Mouse (Mus musculus): ENCODE data around the gene Gm20425. TPM values are rescaled to one million over a fixed set of nuclear protein-coding genes. Genes with fewer than 3 reads are reported as not detected.
A peak's percentile ranks its signal among the peaks of the same experiment; 100 is the strongest.

Gene Gm20425
- polyA plus RNA-seq, 1 experiment, result 0.08 TPM

DNA sequence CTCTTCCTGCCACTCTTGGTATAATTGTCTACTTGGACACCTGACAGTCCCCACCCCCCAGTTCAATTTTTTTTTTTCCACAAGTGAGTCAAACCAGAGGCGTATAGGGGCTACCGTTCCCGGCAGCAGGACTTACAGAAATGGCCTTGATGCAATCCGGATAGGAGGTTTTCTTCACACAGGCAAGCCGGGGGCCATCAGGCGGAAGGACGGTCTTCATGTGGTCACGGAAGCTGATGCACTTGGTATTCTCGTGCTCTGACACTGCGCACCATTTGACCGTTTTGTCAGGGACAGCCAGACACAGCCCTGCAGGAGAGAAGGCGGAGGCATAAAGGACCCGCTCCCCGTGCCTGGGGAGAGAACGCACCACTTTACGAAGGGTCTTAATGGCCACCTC, 2.3 kb downstream of the Gm20425 start:
- TF ChIP-seq POLR2A (IDR thresholded peaks at IDR 0.05; ENCODE audit: borderline replicate concordance, extremely low read depth, low read depth, low read length) (no peak), CTCF (IDR thresholded peaks at IDR 0.05; ENCODE audit: insufficient read depth, low read length) (no peak)
- 94% methylated on average over 16 of the region's 16 CpGs for WGBS
- no peak overlapping the region for H3K4me3 ChIP-seq (replicated peaks; ENCODE audit: extremely low read depth, low read depth, low read length)
- H3K4me1 ChIP-seq (ENCODE audit: control insufficient read depth, insufficient read depth, low read length), result peaks cover 3% of the 10 kb centered on the region; the same call in 1 of the 2 replicates
- DNase-seq, result no peak

DNA sequence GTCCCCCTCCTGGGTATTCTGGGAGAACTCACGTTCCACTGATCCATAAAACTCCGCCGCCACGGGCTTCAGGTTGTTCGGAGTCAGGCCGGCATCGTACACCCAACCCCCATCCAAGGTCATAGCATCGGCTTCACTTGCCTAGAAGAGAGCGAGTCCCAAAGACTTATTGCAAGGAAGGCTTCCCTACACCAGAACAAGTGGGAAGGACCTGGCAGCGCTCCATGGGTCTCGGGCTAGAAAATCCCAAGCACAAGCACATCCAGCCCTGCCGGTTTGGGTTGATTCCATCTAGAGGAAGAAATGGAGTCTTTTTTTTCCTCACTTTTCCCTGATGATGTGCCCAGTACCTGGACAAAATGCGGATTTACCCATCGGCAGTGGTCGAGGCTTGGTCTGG, 3.3 kb downstream of the Gm20425 start:
- WGBS, result 84% methylated on average over 15 of the region's 15 CpGs
- Histone ChIP-seq H3K4me3 (replicated peaks; ENCODE audit: extremely low read depth, low read depth, low read length) (no peak overlapping the region), H3K4me1 (ENCODE audit: control insufficient read depth, insufficient read depth, low read length) (peaks cover 3% of the 10 kb centered on the region; the same call in 1 of the 2 replicates)
- no peak for TF ChIP-seq CTCF (IDR thresholded peaks at IDR 0.05; ENCODE audit: insufficient read depth, low read length)
- no peak for TF ChIP-seq POLR2A (IDR thresholded peaks at IDR 0.05; ENCODE audit: borderline replicate concordance, extremely low read depth, low read depth, low read length)
- DNase-seq, result no peak

DNA sequence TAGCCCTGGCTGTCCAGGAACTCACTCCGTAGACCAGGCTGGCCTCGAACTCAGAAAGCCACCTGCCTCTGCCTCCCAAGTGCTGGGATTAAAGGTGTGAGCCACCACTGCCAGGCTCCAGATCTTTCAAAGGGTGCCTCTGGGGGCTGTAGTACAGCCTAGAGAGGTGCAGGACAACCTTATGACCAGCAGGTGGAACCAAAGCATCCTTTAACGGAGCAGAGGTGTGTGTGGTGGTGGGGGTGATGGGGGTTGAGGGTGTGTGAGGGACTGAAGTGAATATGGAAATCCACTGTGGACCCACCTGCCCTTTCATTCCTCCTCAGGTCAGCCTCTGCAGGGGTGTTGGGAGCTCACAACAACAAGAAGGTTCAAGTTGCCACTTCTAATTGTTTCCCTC, 4.6 kb downstream of the Gm20425 start:
- Histone ChIP-seq H3K4me3 (replicated peaks; ENCODE audit: extremely low read depth, low read depth, low read length) (no peak overlapping the region), H3K4me1 (ENCODE audit: control insufficient read depth, insufficient read depth, low read length) (peaks cover under 1% of the 10 kb centered on the region; the same call in 1 of the 2 replicates)
- DNase-seq, result no peak
- TF ChIP-seq POLR2A (IDR thresholded peaks at IDR 0.05; ENCODE audit: borderline replicate concordance, extremely low read depth, low read depth, low read length) (no peak), CTCF (IDR thresholded peaks at IDR 0.05; ENCODE audit: insufficient read depth, low read length) (peak; percentile 68)
- WGBS, result 66% methylated on average over 3 of the region's 3 CpGs

DNA sequence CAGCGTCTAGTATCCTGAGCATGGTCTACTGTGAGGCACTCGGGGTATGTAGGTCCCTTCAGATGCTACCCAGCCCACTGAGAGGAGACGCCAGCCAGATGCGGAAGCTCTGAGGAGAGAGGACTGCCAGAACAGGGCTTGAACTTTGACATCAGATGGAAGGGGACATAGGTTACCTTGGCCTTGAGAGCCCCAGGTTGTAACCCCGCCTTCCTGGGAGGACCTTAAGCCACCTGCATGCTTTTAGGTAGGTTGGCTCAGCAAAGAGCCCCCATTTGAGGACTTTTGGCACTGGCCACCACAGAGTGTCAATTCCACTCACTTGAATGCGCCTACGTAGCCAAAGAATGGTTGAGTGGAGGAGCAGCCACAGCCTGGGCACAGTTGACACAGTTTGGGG, 5.4 kb downstream of the Gm20425 start:
- no peak for DNase-seq
- Histone ChIP-seq H3K4me3 (replicated peaks; ENCODE audit: extremely low read depth, low read depth, low read length) (no peak overlapping the region), H3K4me1 (ENCODE audit: control insufficient read depth, insufficient read depth, low read length) (no peaks in the 10 kb centered on the region)
- WGBS, result 95% methylated on average over 7 of the region's 7 CpGs
- TF ChIP-seq POLR2A (IDR thresholded peaks at IDR 0.05; ENCODE audit: borderline replicate concordance, extremely low read depth, low read depth, low read length), result no peak
- no peak for TF ChIP-seq CTCF (IDR thresholded peaks at IDR 0.05; ENCODE audit: insufficient read depth, low read length)

DNA sequence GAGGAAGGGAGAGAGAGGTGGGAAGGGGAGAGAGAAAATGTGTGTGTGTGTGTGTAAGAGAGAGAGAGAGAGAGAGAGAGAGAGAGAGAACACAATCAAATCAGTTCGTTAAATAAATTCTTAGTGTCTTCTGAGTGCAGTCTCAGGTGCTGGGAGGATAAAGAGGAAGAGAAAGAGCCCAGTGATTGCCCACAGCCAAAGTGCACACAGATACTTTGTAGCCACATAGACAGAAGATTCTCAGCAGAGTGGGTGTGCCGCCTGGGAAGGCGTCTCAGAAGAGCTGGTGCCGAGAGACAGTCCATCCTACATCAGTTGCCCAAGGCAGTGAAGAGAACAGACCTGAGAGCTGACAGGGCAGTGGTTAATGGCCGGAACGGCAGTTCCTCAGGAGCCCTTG, 15.8 kb downstream of the Gm20425 start:
- no peak for TF ChIP-seq POLR2A (IDR thresholded peaks at IDR 0.05; ENCODE audit: borderline replicate concordance, extremely low read depth, low read depth, low read length)
- TF ChIP-seq CTCF (IDR thresholded peaks at IDR 0.05; ENCODE audit: insufficient read depth, low read length), result no peak

DNA sequence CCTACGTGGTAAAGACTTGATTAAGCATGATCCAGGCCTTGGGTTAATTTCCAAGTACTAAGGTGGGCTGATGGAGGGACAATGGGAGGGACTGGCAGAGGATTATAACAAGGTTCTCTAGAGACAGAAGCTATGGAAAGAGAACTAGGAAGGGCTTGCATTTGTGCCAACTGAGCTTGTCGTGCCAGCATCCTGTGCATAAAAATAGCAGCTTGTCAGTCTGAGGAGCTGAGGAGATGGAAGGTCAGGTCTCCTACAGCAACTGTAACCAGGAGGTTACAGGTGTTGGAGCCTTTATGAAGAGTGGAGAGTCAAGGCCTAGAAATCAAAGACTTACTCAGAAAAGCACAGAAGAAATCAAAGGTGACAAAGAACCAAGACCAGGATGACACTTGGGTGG, 16.5 kb downstream of the Gm20425 start:
- no peak for DNase-seq
- TF ChIP-seq CTCF (IDR thresholded peaks at IDR 0.05; ENCODE audit: insufficient read depth, low read length), result no peak
- no peak for TF ChIP-seq POLR2A (IDR thresholded peaks at IDR 0.05; ENCODE audit: borderline replicate concordance, extremely low read depth, low read depth, low read length)
- no peaks in the 10 kb centered on the region for H3K4me1 ChIP-seq (ENCODE audit: control insufficient read depth, insufficient read depth, low read length)
- 57% methylated on average over 2 of the region's 2 CpGs for WGBS
- no peak overlapping the region for H3K4me3 ChIP-seq (replicated peaks; ENCODE audit: extremely low read depth, low read depth, low read length)

More for the DNA sequence above, 15.8 kb downstream of the Gm20425 start:
- WGBS, result 81% methylated on average over 6 of the region's 6 CpGs
- no peaks in the 10 kb centered on the region for H3K4me1 ChIP-seq (ENCODE audit: control insufficient read depth, insufficient read depth, low read length)
- DNase-seq, result no peak
- H3K4me3 ChIP-seq (replicated peaks; ENCODE audit: extremely low read depth, low read depth, low read length), result no peak overlapping the region

DNA sequence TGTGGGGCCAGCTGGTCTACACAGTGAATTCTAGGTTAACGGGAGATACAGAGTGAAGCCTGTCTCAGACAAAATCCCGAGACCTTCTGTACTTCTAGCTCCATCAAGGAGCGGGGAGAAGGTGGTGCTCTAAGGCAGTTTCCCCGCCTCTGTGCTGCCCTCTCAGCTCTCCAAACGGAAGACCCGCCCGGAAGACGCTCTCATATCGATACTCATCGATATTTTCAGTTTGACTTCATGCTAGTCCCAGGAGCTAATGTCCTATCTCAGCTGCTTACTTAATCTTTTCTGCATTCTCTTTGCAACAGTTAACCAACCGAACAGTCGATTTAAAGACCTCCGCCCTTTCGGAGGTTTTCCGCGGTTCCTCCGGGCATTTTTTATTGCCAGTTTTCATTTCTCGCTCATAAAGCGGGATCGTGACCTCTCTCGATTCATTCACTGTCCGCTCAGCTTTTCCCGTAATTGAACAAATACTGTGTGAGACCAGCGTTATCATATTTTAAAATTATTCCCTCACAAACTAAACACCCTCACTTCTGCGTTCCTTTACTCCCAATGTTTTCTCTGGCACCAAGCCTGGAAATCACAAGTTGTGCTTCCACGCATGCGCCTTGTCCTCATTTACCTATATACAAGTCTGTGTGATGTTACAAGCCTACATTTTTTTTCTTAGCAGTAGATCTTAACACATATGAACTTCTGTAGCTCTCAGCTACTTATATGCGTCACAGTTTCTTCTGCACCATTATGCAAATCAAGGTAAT, 17.3 kb downstream of the Gm20425 start:
- TF ChIP-seq CTCF (IDR thresholded peaks at IDR 0.05; ENCODE audit: insufficient read depth, low read length), result no peak
- TF ChIP-seq POLR2A (IDR thresholded peaks at IDR 0.05; ENCODE audit: borderline replicate concordance, extremely low read depth, low read depth, low read length), result no peak
- H3K4me1 ChIP-seq (ENCODE audit: control insufficient read depth, insufficient read depth, low read length), result no peaks in the 10 kb centered on the region
- peak overlapping the region; percentile 33 for H3K4me3 ChIP-seq (replicated peaks; ENCODE audit: extremely low read depth, low read depth, low read length)
- WGBS, result 59% methylated on average over 28 of the region's 28 CpGs
- no peak for DNase-seq

DNA sequence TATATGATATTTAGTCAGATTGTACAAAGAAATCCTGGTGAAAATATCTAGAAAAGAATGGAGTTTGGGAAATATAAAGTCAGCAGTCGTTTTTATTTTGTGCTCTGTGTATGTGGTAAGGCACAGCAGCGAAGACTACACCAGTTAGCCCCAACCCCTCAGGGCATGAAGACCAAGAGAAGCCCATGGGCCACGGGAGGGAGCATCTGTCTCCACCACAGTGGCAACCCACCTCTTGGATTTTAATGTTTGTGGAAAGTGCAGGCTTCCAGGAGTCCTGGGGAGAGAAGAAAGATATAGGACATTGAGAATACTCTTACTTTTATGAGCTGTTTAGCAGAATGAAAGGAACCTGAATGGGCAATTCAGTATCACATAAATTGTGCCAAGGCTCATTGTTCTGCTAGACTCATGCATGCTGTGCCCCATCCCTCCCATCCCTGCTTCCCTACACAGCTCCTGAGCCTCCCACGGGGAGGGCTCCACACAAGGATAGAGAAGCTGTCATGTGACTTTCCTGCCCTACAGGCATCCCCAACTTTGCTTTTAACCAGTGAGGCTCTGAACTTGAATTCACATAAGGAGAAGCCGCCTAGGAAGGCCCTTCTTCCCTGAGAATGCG, 21.2 kb downstream of the Gm20425 start:
- TF ChIP-seq CTCF (IDR thresholded peaks at IDR 0.05; ENCODE audit: insufficient read depth, low read length) (no peak), POLR2A (IDR thresholded peaks at IDR 0.05; ENCODE audit: borderline replicate concordance, extremely low read depth, low read depth, low read length) (no peak)
- Histone ChIP-seq H3K4me1 (ENCODE audit: control insufficient read depth, insufficient read depth, low read length) (no peaks in the 10 kb centered on the region), H3K4me3 (replicated peaks; ENCODE audit: extremely low read depth, low read depth, low read length) (no peak overlapping the region)
- DNase-seq, result no peak
- 67% methylated on average over 6 of the region's 6 CpGs for WGBS

DNA sequence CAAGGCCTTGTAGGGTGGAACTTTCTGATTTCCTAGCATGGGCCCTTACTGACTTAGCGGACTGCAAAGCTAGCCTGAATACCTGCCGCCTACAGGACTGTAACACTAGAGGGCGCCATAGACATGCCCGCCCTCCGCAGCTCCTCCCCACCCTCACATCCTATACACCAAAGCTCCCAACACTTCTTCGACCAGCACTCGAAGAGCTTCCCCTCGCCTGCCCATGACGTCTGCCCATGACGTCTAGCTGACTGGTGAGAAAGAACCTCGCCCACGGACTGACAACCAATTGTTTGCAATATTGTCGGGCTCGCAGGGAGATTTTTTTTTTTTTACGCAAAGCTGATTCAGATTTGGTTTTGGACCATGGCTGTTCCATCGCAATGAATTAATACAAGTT, 22.3 kb downstream of the Gm20425 start:
- peak; percentile 40 for DNase-seq
- Histone ChIP-seq H3K4me1 (ENCODE audit: control insufficient read depth, insufficient read depth, low read length) (no peaks in the 10 kb centered on the region), H3K4me3 (replicated peaks; ENCODE audit: extremely low read depth, low read depth, low read length) (no peak overlapping the region)
- WGBS, result 7% methylated on average over 16 of the region's 16 CpGs
- TF ChIP-seq CTCF (IDR thresholded peaks at IDR 0.05; ENCODE audit: insufficient read depth, low read length), result peak; percentile 91
- no peak for TF ChIP-seq POLR2A (IDR thresholded peaks at IDR 0.05; ENCODE audit: borderline replicate concordance, extremely low read depth, low read depth, low read length)

DNA sequence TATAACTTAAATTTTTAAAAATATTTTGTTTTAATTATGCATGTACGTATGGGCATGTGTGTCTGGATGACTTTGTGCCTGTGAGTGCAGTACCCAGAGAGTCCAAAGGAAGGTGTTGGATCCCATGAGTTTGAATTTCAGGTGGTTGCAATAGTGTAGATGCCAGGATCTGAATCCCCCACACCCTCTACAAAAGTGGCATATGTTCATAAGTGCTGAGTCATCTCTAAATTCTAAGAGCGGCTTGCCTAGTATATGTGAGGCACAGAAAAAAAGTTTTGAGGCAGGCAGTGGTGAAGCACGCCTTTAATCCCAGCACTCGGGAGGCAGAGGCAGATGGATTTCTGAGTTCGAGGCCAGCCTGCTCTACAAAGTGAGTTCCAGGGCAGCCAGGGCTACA, 24.3 kb downstream of the Gm20425 start:
- WGBS, result 92% methylated on average over 5 of the region's 5 CpGs
- TF ChIP-seq CTCF (IDR thresholded peaks at IDR 0.05; ENCODE audit: insufficient read depth, low read length) (no peak), POLR2A (IDR thresholded peaks at IDR 0.05; ENCODE audit: borderline replicate concordance, extremely low read depth, low read depth, low read length) (no peak)
- peaks cover 2% of the 10 kb centered on the region; the same call in 1 of the 2 replicates for H3K4me1 ChIP-seq (ENCODE audit: control insufficient read depth, insufficient read depth, low read length)
- H3K4me3 ChIP-seq (replicated peaks; ENCODE audit: extremely low read depth, low read depth, low read length), result no peak overlapping the region
- no peak for DNase-seq
